Comparison of ENCODE assay signal across 18 mouse cellular contexts in the genomic region with DNA sequence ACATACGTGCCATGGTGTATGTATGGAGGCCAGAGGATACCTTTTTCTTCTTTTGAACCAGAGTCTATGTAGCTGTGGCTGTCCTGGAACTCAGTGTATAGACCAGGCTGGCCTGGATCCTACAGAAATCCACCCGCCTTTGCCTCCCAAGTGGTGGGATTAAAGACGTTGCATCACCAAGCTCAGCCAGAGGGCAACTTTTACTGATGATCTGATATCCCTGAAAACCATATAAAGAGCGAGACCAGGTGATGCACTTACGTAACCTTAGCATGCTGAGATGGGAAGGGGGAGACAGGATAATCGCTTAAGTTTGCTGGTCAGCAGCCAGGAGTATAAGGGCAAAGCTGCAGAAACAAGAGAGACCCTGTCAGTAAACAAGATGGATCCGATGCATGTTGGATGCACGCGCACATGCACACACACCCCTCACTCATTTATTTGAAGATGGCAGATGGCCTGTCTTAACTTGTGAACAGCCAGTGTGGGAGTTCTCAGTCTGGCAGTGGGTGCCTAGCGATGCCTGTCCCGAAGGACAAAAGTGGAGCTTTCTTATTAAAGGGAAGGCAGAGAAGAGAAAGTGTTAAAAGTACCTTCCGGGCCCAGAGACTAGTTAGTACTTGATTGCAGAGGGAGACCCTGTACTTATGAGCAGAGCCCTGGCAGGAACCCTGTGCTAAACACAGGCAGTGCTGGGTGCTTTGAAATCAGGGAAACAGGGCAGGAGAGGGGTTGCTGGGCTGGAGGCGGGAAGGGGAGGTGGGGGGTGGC. TPM values are rescaled to one million over a fixed set of nuclear protein-coding genes. Genes with fewer than 3 reads are reported as not detected.
DNase-seq lines count a peak whose midpoint lies in the region; ATAC-seq and TF ChIP-seq lines count a peak whose summit lies in the region.
"Had no signal": no experiment of that assay in that cellular context is flagged by ENCODE, and none has a peak within 500 bp of the region (broad histone marks: within the 10 kb centered on the region; RNA-seq: fewer than 3 reads in every experiment).

No protein-coding gene starts in this region.

- no peak for TF ChIP-seq POLR2A in brain, embryonic 14.5 days (IDR thresholded peaks at IDR 0.05; ENCODE audit: borderline replicate concordance, extremely low read depth, insufficient read depth, insufficient read length, poor library complexity, severe bottlenecking)

- 84% methylated on average over 13 of the region's 13 CpGs for WGBS in heart, embryonic 10.5 days
- WGBS in embryonic facial prominence, embryonic 15.5 days: 36% methylated on average over 13 of the region's 13 CpGs
- WGBS in limb, embryonic 15.5 days: 49% methylated on average over 13 of the region's 13 CpGs

- H3K4me3 ChIP-seq in heart, embryonic 10.5 days: no peak overlapping the region
- H3K4me3 ChIP-seq in embryonic facial prominence, embryonic 15.5 days (replicated peaks): no peak overlapping the region
- no peak overlapping the region for H3K4me3 ChIP-seq in limb, embryonic 15.5 days
- H3K4me3 ChIP-seq in gastrocnemius, adult 2 months: no peak overlapping the region
- H3K4me3 ChIP-seq: heart, embryonic 15.5 days; hindbrain, embryonic 10.5 days; layer of hippocampus, adult 2 months; left cerebral cortex, adult 2 months; megakaryocyte, embryonic 14.5 days; neural tube, embryonic 12.5 days had no signal

- H3K36me3 ChIP-seq in heart, embryonic 10.5 days: peaks cover 13% of the 10 kb centered on the region; the same call in 1 of the 2 replicates
- peaks cover 16% of the 10 kb centered on the region for H3K36me3 ChIP-seq in embryonic facial prominence, embryonic 15.5 days
- peaks cover 9% of the 10 kb centered on the region for H3K36me3 ChIP-seq in limb, embryonic 15.5 days
- H3K36me3 ChIP-seq: heart, embryonic 15.5 days; hindbrain, embryonic 10.5 days; neural tube, embryonic 12.5 days had no signal

- no peaks in the 10 kb centered on the region for H3K27me3 ChIP-seq in heart, embryonic 10.5 days (ENCODE audit: insufficient read depth, poor library complexity, severe bottlenecking)
- H3K27me3 ChIP-seq in embryonic facial prominence, embryonic 15.5 days: no peaks in the 10 kb centered on the region
- no peaks in the 10 kb centered on the region for H3K27me3 ChIP-seq in limb, embryonic 15.5 days
- H3K27me3 ChIP-seq: heart, embryonic 15.5 days; neural tube, embryonic 12.5 days had no signal

- no peak for DNase-seq in heart, embryonic 10.5 days (ENCODE audit: low spot score)
- no peak for DNase-seq in heart, postnatal 4 days
- DNase-seq in brain, embryonic 14.5 days (ENCODE audit: low read depth): peak; percentile 75
- DNase-seq in thymus, postnatal 10 days (ENCODE audit: low spot score in 2 of 2): no peak
- DNase-seq in gastrocnemius, adult 2 months: no peak
- no peak for DNase-seq in kidney, postnatal 4 days
- DNase-seq: adrenal gland, adult 8-10 months; cerebellum, adult 9-10 months; heart, adult 18-20 months; lung, postnatal 10 days had no signal

- no peaks in the 10 kb centered on the region for H3K9me3 ChIP-seq in heart, embryonic 10.5 days
- H3K9me3 ChIP-seq in embryonic facial prominence, embryonic 15.5 days (replicated peaks): no peaks in the 10 kb centered on the region
- no peaks in the 10 kb centered on the region for H3K9me3 ChIP-seq in limb, embryonic 15.5 days
- H3K9me3 ChIP-seq: heart, embryonic 15.5 days; hindbrain, embryonic 10.5 days; megakaryocyte, embryonic 14.5 days; neural tube, embryonic 12.5 days had no signal

- H3K27ac ChIP-seq in heart, embryonic 10.5 days: peak overlapping the region; percentile 6; the same call in 1 of the 2 replicates
- peak overlapping the region; percentile 86 for H3K27ac ChIP-seq in embryonic facial prominence, embryonic 15.5 days (replicated peaks)
- peak overlapping the region; percentile 76 for H3K27ac ChIP-seq in limb, embryonic 15.5 days
- H3K27ac ChIP-seq in gastrocnemius, adult 2 months: no peak overlapping the region
- H3K27ac ChIP-seq: hindbrain, embryonic 10.5 days; layer of hippocampus, adult 2 months; left cerebral cortex, adult 2 months; neural tube, embryonic 12.5 days had no signal

- H3K9ac ChIP-seq in embryonic facial prominence, embryonic 15.5 days: no peak overlapping the region
- H3K9ac ChIP-seq in limb, embryonic 15.5 days: no peak overlapping the region
- H3K9ac ChIP-seq: heart, embryonic 15.5 days; neural tube, embryonic 12.5 days had no signal

- no peak overlapping the region for H3K4me2 ChIP-seq in embryonic facial prominence, embryonic 15.5 days (replicated peaks)
- no peak overlapping the region for H3K4me2 ChIP-seq in limb, embryonic 15.5 days
- H3K4me2 ChIP-seq: heart, embryonic 15.5 days; neural tube, embryonic 12.5 days had no signal

- intact Hi-C loops in gastrocnemius, adult 2 months (cut with DNase I): no loop called here

- no peak for TF ChIP-seq CTCF in brain, embryonic 14.5 days (IDR thresholded peaks at IDR 0.05; ENCODE audit: borderline replicate concordance, extremely low read depth, insufficient read depth, insufficient read length)
- no peak for TF ChIP-seq CTCF in gastrocnemius, adult 2 months (IDR thresholded peaks at IDR 0.05)

- ATAC-seq in embryonic facial prominence, embryonic 15.5 days (ENCODE audit: insufficient number of reproducible peaks, low FRiP score, low TSS enrichment, low read depth): no peak
- ATAC-seq in limb, embryonic 15.5 days (ENCODE audit: insufficient number of reproducible peaks, low FRiP score, low TSS enrichment, low read depth): no peak

- peaks cover 24% of the 10 kb centered on the region for H3K4me1 ChIP-seq in heart, embryonic 10.5 days
- H3K4me1 ChIP-seq in embryonic facial prominence, embryonic 15.5 days: peaks cover 49% of the 10 kb centered on the region
- H3K4me1 ChIP-seq in limb, embryonic 15.5 days: peaks cover 32% of the 10 kb centered on the region
- H3K4me1 ChIP-seq: megakaryocyte, embryonic 14.5 days; neural tube, embryonic 12.5 days had no signal

RNA-seq across cellular contexts. Expression of gene Itgb5, which starts 41.7 kb away (rescaled TPM):
- 35.0 and 37.3 TPM in 2 replicates for polyA plus RNA-seq in heart, embryonic 10.5 days (2016; fragmentation: Nextera tagmentation; extraction: Ambion mirVana)
- 10 to 100 TPM; 70.1 to 76.9 TPM for total RNA-seq in heart, postnatal 4 days (2021)
- polyA plus RNA-seq in brain, embryonic 14.5 days (2012; rRNA removed): 22.4 and 36.7 TPM in 2 replicates
- polyA plus RNA-seq in embryonic facial prominence, embryonic 15.5 days (2015; fragmentation: Nextera tagmentation; extraction: Ambion mirVana): 118 and 123 TPM in 2 replicates
- polyA plus RNA-seq in limb, embryonic 15.5 days (2015; fragmentation: Nextera tagmentation; extraction: Ambion mirVana): 74.9 and 77.5 TPM in 2 replicates
- total RNA-seq in gastrocnemius, adult 2 months (2021): 10 to 100 TPM; 73.9 to 88.3 TPM
